Mouse (Mus musculus): ENCODE data around the gene 2310046K23Rik. TPM values are rescaled to one million over a fixed set of nuclear protein-coding genes. Genes with fewer than 3 reads are reported as not detected.
"Not testable (repeated sequence)": the region's sequence is repeated elsewhere in the genome, so short reads cannot be mapped to it uniquely, and the experiment has no call there.

Gene 2310046K23Rik
- polyA plus RNA-seq, 1 experiment from 2014 or later = not detected

DNA sequence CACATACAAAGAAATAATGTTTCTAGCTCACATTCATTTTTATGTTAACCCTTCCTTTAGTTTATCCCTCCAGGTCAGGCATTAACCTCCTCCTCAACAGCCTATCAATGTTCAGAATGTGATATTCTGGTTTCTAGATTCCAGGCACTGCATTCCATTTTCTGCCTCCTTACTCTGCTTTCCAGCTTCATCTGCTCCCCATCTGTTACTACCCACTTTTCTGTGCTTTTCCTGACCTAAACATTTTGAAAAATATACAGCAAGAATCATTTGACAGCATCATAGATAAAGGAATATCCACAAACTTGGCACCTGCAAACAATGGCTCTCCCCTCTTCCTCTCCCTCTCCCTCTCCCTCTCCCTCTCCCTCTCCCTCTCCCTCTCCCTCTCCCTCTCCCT, 30.8 kb downstream of the 2310046K23Rik start:
- no peaks in the 10 kb centered on the region for H3K36me3 ChIP-seq (replicated peaks)
- no peaks in the 10 kb centered on the region for H3K4me1 ChIP-seq (replicated peaks)
- no peaks in the 10 kb centered on the region for H3K27me3 ChIP-seq
- H3K9ac ChIP-seq = no peak overlapping the region
- H3K4me3 ChIP-seq (replicated peaks) = no peak overlapping the region
- H3K4me2 ChIP-seq = no peak overlapping the region
- no peaks in the 10 kb centered on the region for H3K9me3 ChIP-seq (replicated peaks)
- ATAC-seq (ENCODE audit: insufficient read depth) = no peak
- H3K27ac ChIP-seq (replicated peaks) = no peak overlapping the region

DNA sequence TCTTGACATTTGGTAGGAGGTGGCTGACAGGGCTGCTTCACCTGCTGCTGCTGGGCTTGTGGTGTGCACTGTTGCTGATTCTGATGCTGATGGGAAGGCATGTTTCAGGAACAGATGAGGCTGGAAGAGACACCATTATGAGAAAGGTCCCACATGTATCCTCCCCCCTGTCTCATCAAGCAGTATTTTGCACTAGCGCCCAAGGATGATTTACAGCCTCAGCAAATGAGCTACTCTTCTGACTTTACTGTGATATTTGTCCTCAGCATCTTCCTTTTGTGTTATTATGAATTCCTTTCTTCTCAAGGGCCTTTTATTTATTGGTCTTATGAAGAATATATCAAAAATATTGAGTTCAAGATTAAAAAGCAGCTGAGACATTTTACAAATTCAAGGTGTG, 33.9 kb downstream of the 2310046K23Rik start, which contains the start of gene Sprr4:
TSS of gene Sprr4 (minus strand) at position 101 of the 400 bp plus-strand sequence.
- WGBS (ENCODE audit: insufficient replicate concordance) = 70% methylated on average over 1 of the region's 1 CpGs
- no peaks in the 10 kb centered on the region for H3K9me3 ChIP-seq (replicated peaks)
- no peak within 1 kb of the TSS for H3K4me3 ChIP-seq (replicated peaks)
- no peaks in the 10 kb centered on the region for H3K36me3 ChIP-seq (replicated peaks)
- H3K4me1 ChIP-seq (replicated peaks) = no peaks in the 10 kb centered on the region
- no peak within 1 kb of the TSS for H3K9ac ChIP-seq
- H3K27ac ChIP-seq (replicated peaks) = no peak within 1 kb of the TSS
- H3K4me2 ChIP-seq = no peak within 1 kb of the TSS
- H3K27me3 ChIP-seq = no peaks in the 10 kb centered on the region
- no peak for ATAC-seq (ENCODE audit: insufficient read depth)

DNA sequence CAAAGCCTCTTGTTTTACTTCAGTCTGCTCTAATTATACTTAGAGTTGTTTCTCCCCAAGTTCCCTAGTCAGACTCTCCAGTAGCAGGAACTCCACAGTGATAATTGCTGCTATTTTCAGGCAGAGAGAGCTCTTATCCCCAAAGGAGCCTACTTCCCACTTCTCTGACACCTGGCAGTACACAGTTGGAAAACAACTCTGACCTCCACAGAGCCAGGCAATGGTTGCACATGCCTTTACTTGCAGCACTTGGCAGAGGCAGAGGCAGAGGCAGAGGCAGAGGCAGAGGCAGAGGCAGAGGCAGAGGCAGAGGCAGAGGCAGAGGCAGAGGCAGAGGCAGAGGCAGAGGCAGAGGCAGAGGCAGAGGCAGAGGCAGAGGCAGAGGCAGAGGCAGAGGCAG, 44.0 kb downstream of the 2310046K23Rik start:
- not testable (repeated sequence) for H3K27ac ChIP-seq (replicated peaks); H3K9ac ChIP-seq; ATAC-seq (ENCODE audit: insufficient read depth); H3K4me3 ChIP-seq (replicated peaks); H3K27me3 ChIP-seq; H3K4me1 ChIP-seq (replicated peaks); H3K9me3 ChIP-seq (replicated peaks); H3K36me3 ChIP-seq (replicated peaks); H3K4me2 ChIP-seq

DNA sequence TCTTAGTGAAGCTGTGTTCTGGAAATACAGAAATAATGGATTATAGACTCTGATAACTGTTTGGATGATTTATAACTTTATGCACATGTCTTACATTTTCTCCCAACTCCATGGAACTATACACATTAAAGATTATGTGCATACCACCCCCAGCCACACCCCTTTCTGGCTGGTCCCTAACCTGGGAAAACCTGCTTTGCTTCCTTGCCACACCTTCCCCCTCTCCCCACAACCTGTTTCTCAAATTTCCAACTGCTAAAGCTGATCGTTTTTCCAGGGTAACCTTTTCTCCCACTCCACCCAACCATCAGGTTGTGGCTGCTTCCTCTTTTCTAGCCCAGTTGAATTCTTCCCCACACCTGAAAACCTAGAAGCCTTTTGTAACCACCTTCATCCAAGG, 48.0 kb downstream of the 2310046K23Rik start:
- Histone ChIP-seq H3K27ac (replicated peaks) (no peak overlapping the region), H3K27me3 (no peaks in the 10 kb centered on the region), H3K4me2 (no peak overlapping the region), H3K9ac (no peak overlapping the region), H3K4me1 (replicated peaks) (no peaks in the 10 kb centered on the region), H3K4me3 (replicated peaks) (no peak overlapping the region), H3K36me3 (replicated peaks) (no peaks in the 10 kb centered on the region), H3K9me3 (replicated peaks) (no peaks in the 10 kb centered on the region)
- 10% methylated on average over 1 of the region's 1 CpGs for WGBS (ENCODE audit: insufficient replicate concordance)
- no peak for ATAC-seq (ENCODE audit: insufficient read depth)

DNA sequence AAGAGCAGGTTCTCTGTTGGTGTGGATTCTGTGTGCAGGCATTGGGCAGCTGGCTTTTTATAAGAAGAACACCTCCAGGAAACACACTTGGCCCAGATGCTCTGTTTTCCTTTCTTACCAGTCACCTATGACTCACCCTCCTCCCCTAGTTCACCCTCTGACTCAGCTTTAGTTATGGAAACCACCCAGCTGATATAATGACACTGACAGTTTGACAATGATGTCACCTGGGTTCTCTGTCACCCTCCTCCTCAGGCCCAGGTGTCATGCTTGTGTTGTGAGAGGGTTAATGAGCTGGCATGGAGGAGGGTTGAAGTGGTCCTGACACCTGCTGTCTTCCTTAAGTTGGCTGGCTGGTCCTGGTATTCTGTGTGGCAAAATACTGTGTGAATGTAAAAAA, 48.4 kb downstream of the 2310046K23Rik start, which contains the start of gene Sprr1a:
TSS of gene Sprr1a (minus strand) at position 33 of the 400 bp plus-strand sequence.
- no peak within 1 kb of the TSS for H3K4me2 ChIP-seq
- ATAC-seq (ENCODE audit: insufficient read depth) = no peak
- no peaks in the 10 kb centered on the region for H3K4me1 ChIP-seq (replicated peaks)
- no peak within 1 kb of the TSS for H3K4me3 ChIP-seq (replicated peaks)
- H3K36me3 ChIP-seq (replicated peaks) = no peaks in the 10 kb centered on the region
- H3K27me3 ChIP-seq = no peaks in the 10 kb centered on the region
- H3K27ac ChIP-seq (replicated peaks) = no peak within 1 kb of the TSS
- H3K9me3 ChIP-seq (replicated peaks) = no peaks in the 10 kb centered on the region
- H3K9ac ChIP-seq = no peak within 1 kb of the TSS

Other genes starting within 250 kb of the 2310046K23Rik start
- gene Sprr2a3, start 249.1 kb downstream of the 2310046K23Rik start, polyA plus RNA-seq (2015; fragmentation: Nextera tagmentation; extraction: Ambion mirVana) = not detected in 2 replicates
- gene Sprr2b, start 217.9 kb downstream of the 2310046K23Rik start, polyA plus RNA-seq (2015; fragmentation: Nextera tagmentation; extraction: Ambion mirVana) = not detected in 2 replicates
- gene Sprr2d, start 195.4 kb downstream of the 2310046K23Rik start, polyA plus RNA-seq (2015; fragmentation: Nextera tagmentation; extraction: Ambion mirVana) = not detected in 2 replicates
- not detected in 2 replicates for gene Sprr2e, start 182.4 kb downstream of the 2310046K23Rik start, polyA plus RNA-seq (2015; fragmentation: Nextera tagmentation; extraction: Ambion mirVana)
- not detected in 2 replicates for gene Sprr2f, start 169.3 kb downstream of the 2310046K23Rik start, polyA plus RNA-seq (2015; fragmentation: Nextera tagmentation; extraction: Ambion mirVana)
- gene Sprr2h, start 148.8 kb downstream of the 2310046K23Rik start, polyA plus RNA-seq (2015; fragmentation: Nextera tagmentation; extraction: Ambion mirVana) = not detected in 2 replicates
- not detected in 2 replicates for gene Sprr2i, start 126.5 kb downstream of the 2310046K23Rik start, polyA plus RNA-seq (2015; fragmentation: Nextera tagmentation; extraction: Ambion mirVana)
- gene Sprr2j-ps, start 116.4 kb downstream of the 2310046K23Rik start, polyA plus RNA-seq (2015; fragmentation: Nextera tagmentation; extraction: Ambion mirVana) = not detected in 2 replicates
- 2.1 and 6.5 TPM in 2 replicates for gene Gm9774, start 105.1 kb downstream of the 2310046K23Rik start, polyA plus RNA-seq (2015; fragmentation: Nextera tagmentation; extraction: Ambion mirVana)
- not detected in 2 replicates for gene Sprr2k, start 101.9 kb downstream of the 2310046K23Rik start, polyA plus RNA-seq (2015; fragmentation: Nextera tagmentation; extraction: Ambion mirVana)
- gene Sprr1b, start 95.7 kb downstream of the 2310046K23Rik start, polyA plus RNA-seq (2015; fragmentation: Nextera tagmentation; extraction: Ambion mirVana) = not detected in 2 replicates
- not detected in 2 replicates for gene Sprr3, start 75.8 kb downstream of the 2310046K23Rik start, polyA plus RNA-seq (2015; fragmentation: Nextera tagmentation; extraction: Ambion mirVana)
- 0.20 and 0.22 TPM in 2 replicates for gene Sprr1a, start 48.6 kb downstream of the 2310046K23Rik start, polyA plus RNA-seq (2015; fragmentation: Nextera tagmentation; extraction: Ambion mirVana)
- gene Sprr4, start 34.0 kb downstream of the 2310046K23Rik start, polyA plus RNA-seq (2015; fragmentation: Nextera tagmentation; extraction: Ambion mirVana) = not detected in 2 replicates
- gene Ivl, start 39.2 kb upstream of the 2310046K23Rik start, polyA plus RNA-seq (2015; fragmentation: Nextera tagmentation; extraction: Ambion mirVana) = 0.08 TPM in 1 of 2 replicates, not detected in the other
- not detected in 2 replicates for gene Smcp, start 54.5 kb upstream of the 2310046K23Rik start, polyA plus RNA-seq (2015; fragmentation: Nextera tagmentation; extraction: Ambion mirVana)
- gene 2210017I01Rik, start 73.0 kb upstream of the 2310046K23Rik start, polyA plus RNA-seq (2015; fragmentation: Nextera tagmentation; extraction: Ambion mirVana) = not detected in 2 replicates
- 0.15 TPM in 1 of 2 replicates, not detected in the other for gene Lce6a, start 87.1 kb upstream of the 2310046K23Rik start, polyA plus RNA-seq (2015; fragmentation: Nextera tagmentation; extraction: Ambion mirVana)
- gene Lce1a1, start 113.8 kb upstream of the 2310046K23Rik start, polyA plus RNA-seq (2015; fragmentation: Nextera tagmentation; extraction: Ambion mirVana) = not detected in 2 replicates
- gene Lce1b, start 122.4 kb upstream of the 2310046K23Rik start, polyA plus RNA-seq (2015; fragmentation: Nextera tagmentation; extraction: Ambion mirVana) = not detected in 2 replicates
- not detected in 2 replicates for gene Lce1a2, start 135.8 kb upstream of the 2310046K23Rik start, polyA plus RNA-seq (2015; fragmentation: Nextera tagmentation; extraction: Ambion mirVana)
- gene Lce1c, start 144.7 kb upstream of the 2310046K23Rik start, polyA plus RNA-seq (2015; fragmentation: Nextera tagmentation; extraction: Ambion mirVana) = not detected in 2 replicates
- gene Lce1d, start 152.7 kb upstream of the 2310046K23Rik start, polyA plus RNA-seq (2015; fragmentation: Nextera tagmentation; extraction: Ambion mirVana) = not detected in 2 replicates
- gene Lce1e, start 174.6 kb upstream of the 2310046K23Rik start, polyA plus RNA-seq (2015; fragmentation: Nextera tagmentation; extraction: Ambion mirVana) = not detected in 2 replicates
- not detected in 2 replicates for gene Lce1f, start 185.8 kb upstream of the 2310046K23Rik start, polyA plus RNA-seq (2015; fragmentation: Nextera tagmentation; extraction: Ambion mirVana)
- not detected in 2 replicates for gene Gm38119, start 204.6 kb upstream of the 2310046K23Rik start, polyA plus RNA-seq (2015; fragmentation: Nextera tagmentation; extraction: Ambion mirVana)
- gene Lce1g, start 217.8 kb upstream of the 2310046K23Rik start, polyA plus RNA-seq (2015; fragmentation: Nextera tagmentation; extraction: Ambion mirVana) = not detected in 2 replicates
- not detected in 2 replicates for gene Lce1h, start 230.6 kb upstream of the 2310046K23Rik start, polyA plus RNA-seq (2015; fragmentation: Nextera tagmentation; extraction: Ambion mirVana)
- not detected in 2 replicates for gene Lce1i, start 244.4 kb upstream of the 2310046K23Rik start, polyA plus RNA-seq (2015; fragmentation: Nextera tagmentation; extraction: Ambion mirVana)

All from liver, embryonic 15.5 days (tissue).